Mouse (Mus musculus) spleen, adult 2 months (tissue): ENCODE data around the gene Ovca2.

ENCODE experiments used
- CTCF ChIP-seq: fragments of 200-500 bp; IDR thresholded peaks from 2 replicates; pipeline ENCODE4 v1.5.1; 2011; ENCODE audit warnings: mild to moderate bottlenecking, inconsistent platforms; ENCODE audit not compliant: insufficient read depth, insufficient read length, insufficient replicate concordance; ENCODE audit errors: extremely low read depth
- POLR2A ChIP-seq: fragments of 200-500 bp; IDR thresholded peaks from 2 replicates; pipeline ENCODE4 v1.6.1; 2011; ENCODE audit warnings: low read depth, low read length, inconsistent platforms

DNA sequence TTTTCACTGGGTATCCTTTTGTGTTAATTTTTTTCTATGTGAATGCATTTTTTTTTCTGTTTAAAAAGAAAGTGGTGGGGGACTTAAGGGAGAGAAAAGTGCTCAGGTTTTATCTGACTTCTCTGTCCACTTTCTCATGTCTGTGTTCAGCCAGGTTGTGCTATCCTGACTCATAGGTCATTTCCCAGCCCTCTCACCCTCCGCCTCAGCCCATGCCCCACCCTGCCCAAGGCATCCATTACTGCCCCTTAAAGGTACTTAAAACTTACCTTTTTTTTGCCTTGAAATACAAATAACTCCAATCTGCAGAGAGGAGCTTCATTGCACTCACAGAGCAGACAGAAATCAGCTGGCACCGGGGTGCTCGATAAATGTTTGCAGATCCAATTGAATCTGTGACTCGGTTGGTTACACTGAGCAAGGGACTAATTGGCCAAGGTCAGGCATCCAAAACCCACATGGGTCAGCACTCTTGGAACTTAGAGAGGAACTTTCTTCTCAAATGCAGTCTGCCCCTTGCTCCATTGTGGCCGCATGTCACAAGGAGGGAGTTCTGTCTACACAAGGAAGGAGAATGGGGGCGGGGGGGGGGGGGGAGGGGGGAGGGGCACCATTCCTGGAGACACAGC, 42.0 kb upstream of the Ovca2 start:
- TF ChIP-seq CTCF = no peak
- no peak for TF ChIP-seq POLR2A
